Mouse (Mus musculus) spleen, adult 12 weeks (tissue): ENCODE data around the gene Vopp1.

ENCODE experiments used
- DNase-seq: peaks from one replicate; pipeline ENCODE4 v3.0.0; 2022; ENCODE audit warnings: low spot score

Gene Vopp1

GRCm38 (mm10) chr6:57702743-57703499, 122.0 kb downstream of the Vopp1 start:
- DNase-seq = peak; percentile 93

- peak; percentile 11 for DNase-seq
These were observed 122.6 kb downstream of the Vopp1 start, which contains the start of gene Lancl2 for GRCm38 (mm10) chr6:57702376-57702742. Gene Lancl2, plus strand, starts transcription at chr6:57702540.

GRCm38 (mm10) chr6:57701686-57702085, 123.3 kb downstream of the Vopp1 start:
- DNase-seq = no peak

- no peak for DNase-seq
These were observed 131.8 kb downstream of the Vopp1 start for GRCm38 (mm10) chr6:57693116-57693515.

- DNase-seq = peak; percentile 74
These were observed 133.3 kb downstream of the Vopp1 start, which contains the start of gene Pyurf for GRCm38 (mm10) chr6:57691467-57692261. Gene Pyurf, minus strand, starts transcription at chr6:57692078.

GRCm38 (mm10) chr6:57684156-57684555, 140.8 kb downstream of the Vopp1 start:
- no peak for DNase-seq
